Mouse (Mus musculus) frontal cortex, postnatal 25 days (tissue): ENCODE data around the gene Acad11.

Experiments
- DNase-seq, 2 experiments: peaks; one replicate each; pipeline ENCODE4 v3.0.0; 2022; ENCODE audit warnings: low spot score in 2 of 2

The Acad11 gene

GRCm38 (mm10) chr9:104063244-104063961 is at the start of gene Acad11:
Gene Acad11, plus strand, starts transcription at chr9:104063377.
- peak; percentile 81 to 92 for DNase-seq

GRCm38 (mm10) chr9:104014526-104014925 is 48.7 kb upstream of the Acad11 start:
- no peak for DNase-seq

- DNase-seq: no peak
These were observed 42.2 kb upstream of the Acad11 start for GRCm38 (mm10) chr9:104021026-104021425.

- no peak for DNase-seq
These were observed 36.0 kb upstream of the Acad11 start for GRCm38 (mm10) chr9:104027186-104027585.

- DNase-seq: no peak
These were observed 33.3 kb upstream of the Acad11 start for GRCm38 (mm10) chr9:104029861-104030260.

GRCm38 (mm10) chr9:104034231-104034630 is 28.9 kb upstream of the Acad11 start:
- DNase-seq: no peak

- DNase-seq: no peak
These were observed 28.5 kb upstream of the Acad11 start for GRCm38 (mm10) chr9:104034718-104035117.

- peak; percentile 61 to 65 for DNase-seq
These were observed 27.7 kb upstream of the Acad11 start for GRCm38 (mm10) chr9:104035261-104036015.

- DNase-seq: no peak
These were observed 24.9 kb upstream of the Acad11 start for GRCm38 (mm10) chr9:104038266-104038665.

- DNase-seq: no peak
These were observed 24.0 kb upstream of the Acad11 start for GRCm38 (mm10) chr9:104039031-104039695.

GRCm38 (mm10) chr9:104039742-104040141 is 23.4 kb upstream of the Acad11 start:
- DNase-seq: no peak

- no peak for DNase-seq
These were observed 22.8 kb upstream of the Acad11 start, which contains the start of gene Gm28305 for GRCm38 (mm10) chr9:104040362-104040761. Gene Gm28305, plus strand, starts transcription at chr9:104040662.

GRCm38 (mm10) chr9:104043676-104044075 is 19.5 kb upstream of the Acad11 start:
- no peak for DNase-seq

GRCm38 (mm10) chr9:104051028-104051427 is 12.1 kb upstream of the Acad11 start:
- DNase-seq: no peak

- no peak for DNase-seq
These were observed 540 bp upstream of the Acad11 start, which contains the start of gene Uba5 for GRCm38 (mm10) chr9:104062430-104063243. Gene Uba5, minus strand, starts transcription at chr9:104063134.

GRCm38 (mm10) chr9:104064571-104064970 is 1.4 kb downstream of the Acad11 start:
- DNase-seq: no peak

GRCm38 (mm10) chr9:104070241-104070640 is 7.1 kb downstream of the Acad11 start:
- no peak for DNase-seq

- no peak for DNase-seq
These were observed 7.9 kb downstream of the Acad11 start for GRCm38 (mm10) chr9:104070863-104071604.

GRCm38 (mm10) chr9:104075808-104076207 is 12.6 kb downstream of the Acad11 start:
- no peak for DNase-seq

- DNase-seq: no peak
These were observed 15.6 kb downstream of the Acad11 start for GRCm38 (mm10) chr9:104078780-104079179.

GRCm38 (mm10) chr9:104079379-104079778 is 16.2 kb downstream of the Acad11 start:
- DNase-seq: no peak
